Mouse (Mus musculus) brain, embryonic 14.5 days (tissue): ENCODE measurements around the gene Tgfb1.

ENCODE experiments used
- CTCF ChIP-seq: fragments of 200-500 bp; IDR thresholded peaks from 2 replicates; pipeline ENCODE4 v1.5.1; 2012; ENCODE audit warnings: inconsistent platforms, mild to moderate bottlenecking, moderate library complexity, borderline replicate concordance; ENCODE audit not compliant: insufficient read depth, insufficient read length; ENCODE audit errors: extremely low read depth
- POLR2A ChIP-seq: fragments of 200-500 bp; IDR thresholded peaks from 2 replicates; pipeline ENCODE4 v1.6.1; 2012; ENCODE audit warnings: mild to moderate bottlenecking, inconsistent platforms, borderline replicate concordance; ENCODE audit not compliant: poor library complexity, insufficient read depth, insufficient read length, severe bottlenecking; ENCODE audit errors: extremely low read depth

- TF ChIP-seq CTCF, result no peak
- no peak for TF ChIP-seq POLR2A
Observed at GRCm38 (mm10) chr7:25644136-25644535, 42.7 kb upstream of the Tgfb1 start.
